Comparison of ENCODE assay signal across 22 mouse cellular contexts in the genomic region with DNA sequence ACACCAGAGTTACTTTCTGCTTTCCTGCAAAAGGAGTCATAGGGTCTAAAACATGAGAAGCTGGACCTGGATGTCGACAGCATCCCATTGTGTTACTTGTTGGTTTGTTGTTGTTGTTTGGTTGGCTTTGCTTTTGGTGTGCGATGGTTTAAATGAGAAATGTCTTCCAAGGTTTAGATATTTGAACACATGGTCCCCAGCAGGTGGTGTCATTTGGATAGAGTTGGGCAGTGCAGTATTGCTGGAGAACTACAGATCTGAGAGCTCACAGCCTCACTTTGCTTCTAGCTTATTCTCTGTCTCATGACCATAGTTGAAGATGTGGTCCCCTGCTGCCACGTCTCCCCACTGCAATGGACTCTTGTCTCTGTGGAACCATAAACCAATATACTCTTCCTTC.
DNase-seq lines count a peak whose midpoint lies in the region; ATAC-seq and TF ChIP-seq lines count a peak whose summit lies in the region.
"Had no signal": no experiment of that assay in that cellular context is flagged by ENCODE, and none has a peak within 500 bp of the region (broad histone marks: within the 10 kb centered on the region; RNA-seq: fewer than 3 reads in every experiment).

No protein-coding gene starts in this region.

- no peak overlapping the region for H3K9ac ChIP-seq in lung, postnatal 0 days (replicated peaks; ENCODE audit: low read depth)
- H3K9ac ChIP-seq: embryonic facial prominence, embryonic 15.5 days; heart, embryonic 12.5 days; hindbrain, embryonic 14.5 days; intestine, embryonic 15.5 days had no signal

- ATAC-seq in lung, postnatal 0 days: no peak
- ATAC-seq: forebrain, embryonic 14.5 days; intestine, embryonic 15.5 days had no signal

- TF ChIP-seq POLR2A in lung, adult 2 months (IDR thresholded peaks at IDR 0.05; ENCODE audit: borderline replicate concordance, extremely low read depth, low read depth, low read length): no peak

- H3K4me3 ChIP-seq in lung, postnatal 0 days (ENCODE audit: low read depth, low read length): no peak overlapping the region
- H3K4me3 ChIP-seq in lung, adult 2 months (replicated peaks; ENCODE audit: extremely low read depth, low read depth, low read length): no peak overlapping the region
- H3K4me3 ChIP-seq: embryonic facial prominence, embryonic 15.5 days; erythroblast, embryonic 14.5 days; forebrain, embryonic 10.5 days; heart, adult 2 months; heart, embryonic 12.5 days; hindbrain, embryonic 10.5 days; intestine, embryonic 15.5 days had no signal

- 0 out of 2 replicates have a peak, but pooled peaks have one; percentile 2 for TF ChIP-seq CTCF in lung, postnatal 0 days (IDR thresholded peaks at IDR 0.05)
- no peak for TF ChIP-seq CTCF in lung, adult 2 months (IDR thresholded peaks at IDR 0.05; ENCODE audit: insufficient read depth, low read length)

- H3K36me3 ChIP-seq in lung, postnatal 0 days (ENCODE audit: insufficient read depth, low read length): no peaks in the 10 kb centered on the region
- H3K36me3 ChIP-seq: embryonic facial prominence, embryonic 15.5 days; forebrain, embryonic 10.5 days; G1E; heart, embryonic 12.5 days; hindbrain, embryonic 10.5 days; intestine, embryonic 15.5 days had no signal

- no peak overlapping the region for H3K27ac ChIP-seq in lung, postnatal 0 days (ENCODE audit: low read length)
- H3K27ac ChIP-seq: embryonic facial prominence, embryonic 15.5 days; forebrain, embryonic 10.5 days; heart, adult 2 months; hindbrain, embryonic 10.5 days; hindbrain, embryonic 14.5 days; intestine, embryonic 15.5 days had no signal

- H3K9me3 ChIP-seq in lung, postnatal 0 days (ENCODE audit: low read length): no peaks in the 10 kb centered on the region
- H3K9me3 ChIP-seq: embryonic facial prominence, embryonic 15.5 days; forebrain, embryonic 10.5 days; G1E; heart, embryonic 12.5 days; hindbrain, embryonic 10.5 days; intestine, embryonic 15.5 days had no signal

- no peak overlapping the region for H3K4me2 ChIP-seq in lung, postnatal 0 days (replicated peaks; ENCODE audit: low read depth, low read length)
- H3K4me2 ChIP-seq: embryonic facial prominence, embryonic 15.5 days; heart, embryonic 12.5 days; hindbrain, embryonic 14.5 days; intestine, embryonic 15.5 days had no signal

- peaks cover 3% of the 10 kb centered on the region; the same call in 1 of the 2 replicates for H3K4me1 ChIP-seq in lung, postnatal 0 days (ENCODE audit: insufficient read depth, low read depth, low read length)
- no peaks in the 10 kb centered on the region for H3K4me1 ChIP-seq in lung, adult 2 months (ENCODE audit: control insufficient read depth, insufficient read depth, low read length)

- WGBS in lung, postnatal 0 days: 81% methylated on average over 3 of the region's 3 CpGs
- 84% methylated on average over 3 of the region's 3 CpGs for WGBS in lung, adult 2 months

- no peak for DNase-seq in lung, postnatal 0 days (ENCODE audit: low spot score)
- no peak for DNase-seq in lung, adult 2 months
- DNase-seq in cerebellum, adult 11-12 months: peak; percentile 48
- DNase-seq in cerebellum, adult 8-10 months: peak; percentile 53
- DNase-seq in cerebellum, postnatal 36 days: peak; percentile 49 to 61
- DNase-seq in urinary bladder, postnatal 10 days (ENCODE audit: low spot score): no peak
- no peak for DNase-seq in thymus, postnatal 4 days
- DNase-seq: adrenal gland, adult 8-10 months; adrenal gland, postnatal 36 days; embryo, embryonic 11 days; gastrocnemius, postnatal 10 days; heart, adult 2 months; kidney, adult 8-10 months had no signal

- no peak for TF ChIP-seq EP300 in lung, postnatal 0 days (IDR thresholded peaks at IDR 0.05)

- H3K27me3 ChIP-seq in lung, postnatal 0 days (replicated peaks; ENCODE audit: insufficient read depth, low read length): no peaks in the 10 kb centered on the region
- H3K27me3 ChIP-seq: embryonic facial prominence, embryonic 15.5 days; heart, embryonic 12.5 days; intestine, embryonic 15.5 days had no signal

Comparison
In these comparisons a context has a peak if more than half of its experiments do, and no peak if none do; other contexts are left out.
1. DNase-seq: peak in cerebellum, adult 11-12 months (single experiment), cerebellum, adult 8-10 months (single experiment) and cerebellum, postnatal 36 days (2 of 2); none in lung, postnatal 0 days (single experiment), lung, adult 2 months (single experiment), urinary bladder, postnatal 10 days (single experiment) and thymus, postnatal 4 days (single experiment).